Mouse (Mus musculus) bone marrow, adult 2 months (tissue): ENCODE results near the gene Eif4e3. TPM values are rescaled to one million over a fixed set of nuclear protein-coding genes. Genes with fewer than 3 reads are reported as not detected.

Experiments used
- H3K27ac ChIP-seq: fragments of 200-500 bp; 2 replicates; pipeline ENCODE4 v1.5.1; 2012; ENCODE audit warnings: low read depth, mild to moderate bottlenecking, control low read depth, inconsistent platforms, low read length; ENCODE audit not compliant: control insufficient read depth, poor library complexity, insufficient read depth
- H3K4me1 ChIP-seq: fragments of 200-500 bp; 2 replicates; pipeline ENCODE4 v1.6.1; 2011; ENCODE audit warnings: low read length; ENCODE audit not compliant: control insufficient read depth, insufficient read depth
- H3K4me3 ChIP-seq: fragments of 200-500 bp; replicated peaks from 2 replicates; pipeline ENCODE3; 2011; ENCODE audit warnings: mild to moderate bottlenecking, low read depth, low read length, control low read depth; ENCODE audit not compliant: control insufficient read depth
- CTCF ChIP-seq: fragments of 200-500 bp; IDR thresholded peaks from 2 replicates; pipeline ENCODE4 v1.5.1; 2011; ENCODE audit warnings: low read length, control low read depth; ENCODE audit not compliant: control insufficient read depth, insufficient read depth
- POLR2A ChIP-seq: fragments of 200-500 bp; IDR thresholded peaks from 2 replicates; pipeline ENCODE4 v1.6.1; 2011; ENCODE audit warnings: low read depth, mild to moderate bottlenecking, control low read depth, low read length, borderline replicate concordance; ENCODE audit not compliant: control insufficient read depth
- WGBS: fragments of 180-500 bp; shearing (Covaris S2); methylation state at CpG from one replicate; pipeline ENCODE4 v1.1.7; 2018; 5-methylcytosine and 5-hydroxymethylcytosine counted together
- polyA plus RNA-seq: library from polyadenylated mRNA; stranded (reverse); fragments of >200 nt; gene quantifications from 2 replicates; pipeline ENCODE4 v1.2.4, GENCODE M21; 2011; ENCODE audit warnings: low replicate concordance; ENCODE audit not compliant: missing spikeins, insufficient read depth, insufficient read length

Eif4e3 gene
- polyA plus RNA-seq, 1 experiment, result 7.2 TPM

GRCm38 (mm10) chr6:99656088-99656487 lies 10.5 kb downstream of the Eif4e3 start:
- Histone ChIP-seq H3K4me1 (no peaks in the 10 kb centered on the region; the same call in 1 of the 2 replicates), H3K27ac (no peak overlapping the region; the same call in 1 of the 2 replicates), H3K4me3 (no peak overlapping the region)
- TF ChIP-seq CTCF, result no peak
- TF ChIP-seq POLR2A, result no peak
- 41% methylated on average over 2 of the region's 2 CpGs for WGBS

DNA sequence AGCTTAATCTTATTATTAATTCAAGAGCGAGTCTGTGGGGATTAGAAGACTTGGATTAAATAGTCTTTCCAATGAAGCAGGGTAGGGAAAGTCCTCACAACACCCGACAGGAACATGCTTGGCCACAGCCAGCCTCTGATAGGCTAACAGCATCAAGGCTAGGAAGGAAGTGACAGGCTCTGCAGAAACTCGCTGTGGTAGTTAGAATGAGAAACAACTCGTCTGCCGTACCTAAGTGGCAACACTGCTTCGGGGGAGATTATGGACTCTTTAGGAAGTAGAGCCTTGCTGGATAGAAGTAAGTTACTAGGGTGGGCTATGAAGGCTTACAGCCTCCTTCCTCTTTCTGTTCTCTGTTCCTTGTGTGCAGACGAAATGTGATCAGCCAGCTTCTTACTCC lies 11.1 kb downstream of the Eif4e3 start:
- TF ChIP-seq CTCF (no peak), POLR2A (no peak)
- peaks cover 2% of the 10 kb centered on the region; the same call in 1 of the 2 replicates for H3K4me1 ChIP-seq
- WGBS, result 8% methylated on average over 7 of the region's 7 CpGs
- peak overlapping the region; percentile 41; the same call in 1 of the 2 replicates for H3K27ac ChIP-seq
- H3K4me3 ChIP-seq, result peak overlapping the region; percentile 49

- no peak overlapping the region for H3K27ac ChIP-seq
- H3K4me1 ChIP-seq, result peaks cover 2% of the 10 kb centered on the region; the same call in 1 of the 2 replicates
- H3K4me3 ChIP-seq, result no peak overlapping the region
- 74% methylated on average over 5 of the region's 5 CpGs for WGBS
- TF ChIP-seq CTCF (no peak), POLR2A (no peak)
Observed at GRCm38 (mm10) chr6:99654343-99654742, 12.2 kb downstream of the Eif4e3 start.

DNA sequence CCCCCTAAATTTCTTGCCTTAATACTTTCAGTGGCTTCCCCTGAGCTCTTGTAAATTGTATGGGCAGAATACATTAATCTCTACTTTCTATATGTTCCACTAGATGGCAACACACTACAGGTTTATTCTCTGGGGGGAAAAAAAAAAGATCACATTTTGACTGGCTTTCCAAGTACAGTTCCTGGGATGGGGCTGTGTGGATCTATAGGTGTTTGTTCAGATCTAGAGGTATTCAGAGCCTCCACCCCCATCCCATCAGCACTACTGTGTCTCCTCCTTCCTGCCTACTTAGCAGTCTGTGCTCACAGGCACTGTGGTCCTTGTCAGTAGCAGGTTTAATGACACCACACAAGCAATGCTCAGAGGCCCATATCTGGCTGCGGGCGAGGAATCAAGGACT lies 14.2 kb downstream of the Eif4e3 start:
- WGBS, result 78% methylated on average over 2 of the region's 2 CpGs
- H3K4me3 ChIP-seq, result no peak overlapping the region
- H3K4me1 ChIP-seq, result peaks cover 2% of the 10 kb centered on the region; the same call in 1 of the 2 replicates
- TF ChIP-seq POLR2A (no peak), CTCF (no peak)
- no peak overlapping the region for H3K27ac ChIP-seq

DNA sequence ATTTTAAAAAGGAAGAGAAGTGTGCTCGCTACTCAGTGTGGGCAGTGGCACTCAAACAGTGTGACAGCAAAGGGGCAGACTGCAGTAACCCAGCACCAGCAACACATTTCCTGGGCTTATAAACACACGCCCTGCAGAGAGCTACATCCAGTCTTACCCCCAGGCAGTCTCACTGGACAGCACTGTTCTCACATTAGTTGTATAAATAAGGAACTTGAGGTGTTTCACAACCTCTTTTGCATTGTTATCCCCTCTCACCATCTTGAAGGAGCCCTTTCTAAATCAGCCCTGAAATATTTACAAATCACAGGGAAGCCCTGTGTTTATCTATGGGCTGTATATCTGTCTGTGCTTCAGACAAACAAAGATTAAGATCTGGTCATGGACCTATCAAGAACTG lies 17.3 kb downstream of the Eif4e3 start:
- H3K4me3 ChIP-seq, result no peak overlapping the region
- WGBS, result 26% methylated on average over 2 of the region's 2 CpGs
- H3K27ac ChIP-seq, result no peak overlapping the region
- TF ChIP-seq CTCF (no peak), POLR2A (no peak)
- peaks cover 2% of the 10 kb centered on the region; the same call in 1 of the 2 replicates for H3K4me1 ChIP-seq

GRCm38 (mm10) chr6:99646344-99646743 lies 20.2 kb downstream of the Eif4e3 start:
- TF ChIP-seq POLR2A (no peak), CTCF (no peak)
- Histone ChIP-seq H3K27ac (no peak overlapping the region), H3K4me1 (peaks cover 2% of the 10 kb centered on the region; the same call in 1 of the 2 replicates), H3K4me3 (no peak overlapping the region)
- WGBS, result 86% methylated on average over 10 of the region's 10 CpGs

- no peak overlapping the region for H3K4me3 ChIP-seq
- WGBS, result 67% methylated on average over 5 of the region's 5 CpGs
- TF ChIP-seq POLR2A, result no peak
- no peak for TF ChIP-seq CTCF
- H3K4me1 ChIP-seq, result no peaks in the 10 kb centered on the region; the same call in 1 of the 2 replicates
- no peak overlapping the region for H3K27ac ChIP-seq
Observed at GRCm38 (mm10) chr6:99644876-99645275, 21.7 kb downstream of the Eif4e3 start.

- Histone ChIP-seq H3K4me1 (no peaks in the 10 kb centered on the region; the same call in 1 of the 2 replicates), H3K27ac (no peak overlapping the region), H3K4me3 (no peak overlapping the region)
- TF ChIP-seq POLR2A (no peak), CTCF (no peak)
- WGBS, result 56% methylated on average over 5 of the region's 5 CpGs
Observed at GRCm38 (mm10) chr6:99644386-99644785, 22.2 kb downstream of the Eif4e3 start.
